Mouse (Mus musculus) inflammation-experienced regulatory T-cells (primary cell): ENCODE results near the gene Ncf1. TPM values are rescaled to one million over a fixed set of nuclear protein-coding genes. Genes with fewer than 3 reads are reported as not detected.

Experiments
- polyA plus RNA-seq, 2 experiments: library from polyadenylated mRNA; unstranded; fragments of 100-300 nt; shearing (Covaris generic); gene quantifications; one replicate each; pipeline ENCODE4 v1.2.1; 2017

Gene Ncf1
- 1 to 10 TPM; 5.3 to 7.0 TPM for polyA plus RNA-seq

DNA sequence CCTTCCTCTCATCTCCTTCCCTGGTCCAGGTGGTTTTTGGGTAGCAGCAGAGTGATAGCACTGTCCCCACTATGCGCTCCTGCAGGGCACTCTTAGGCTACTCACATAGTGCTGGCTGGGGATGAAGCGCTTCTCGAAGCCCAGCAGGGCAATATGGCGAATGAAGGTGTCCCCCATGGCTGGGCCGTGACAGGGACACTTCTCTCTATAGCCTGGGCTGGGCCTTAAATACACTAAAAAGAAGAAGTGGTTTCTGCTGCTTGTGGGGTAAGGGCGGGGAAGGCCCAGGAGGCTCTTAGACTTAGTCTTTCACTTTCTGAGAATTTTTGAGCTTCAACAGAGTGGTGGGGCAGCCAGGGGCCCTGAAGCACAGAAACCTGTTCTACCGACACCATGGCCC is at the start of gene Ncf1:
TSS of gene Ncf1 (minus strand) at position 235 of the 400 bp plus-strand sequence.

GRCm38 (mm10) chr5:134183880-134184808 is 45.3 kb downstream of the Ncf1 start, which contains the start of gene Gtf2ird2:
Gene Gtf2ird2, plus strand, starts transcription at chr5:134184019.

DNA sequence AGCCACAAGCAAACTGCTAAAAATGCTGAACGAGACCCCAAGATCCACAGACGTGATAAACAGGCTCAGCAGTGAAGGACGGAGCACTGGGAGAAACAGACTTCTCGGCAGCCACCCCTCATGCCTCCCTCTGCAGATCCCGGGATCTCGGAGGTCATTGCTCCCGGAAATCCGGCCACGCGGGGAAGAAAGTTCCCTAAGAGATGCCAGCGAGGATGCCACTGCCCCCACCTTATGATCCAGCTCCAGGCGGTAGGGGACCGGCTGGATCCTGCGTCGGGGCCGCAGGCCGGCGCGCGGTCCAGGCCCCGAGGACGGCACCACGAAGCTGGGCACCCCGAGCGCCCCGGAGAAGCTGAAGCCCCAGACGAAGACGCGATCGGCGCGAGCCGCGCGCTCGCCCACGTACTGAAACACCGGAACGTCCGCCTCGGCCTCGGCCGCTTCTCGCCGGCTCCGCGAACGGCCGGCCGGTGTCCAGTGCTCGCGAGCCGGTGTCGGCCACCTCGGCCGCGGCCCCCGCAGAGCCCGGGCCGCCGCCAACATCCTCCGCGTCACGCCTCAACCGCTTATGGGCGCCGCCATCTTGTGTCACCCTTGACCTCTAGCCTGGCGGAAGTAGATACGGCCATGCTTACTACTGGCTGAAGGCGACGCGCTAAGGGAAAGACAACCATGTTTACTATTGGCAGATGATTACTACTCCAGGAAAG is 53.1 kb downstream of the Ncf1 start, which contains the start of gene Rcc1l:
TSS of gene Rcc1l (minus strand) at position 606 of the 713 bp plus-strand sequence.

Other genes starting within 250 kb of the Ncf1 start
- gene Castor2, start 129.9 kb downstream of the Ncf1 start, polyA plus RNA-seq, result 10 to 100 TPM in 1 of 2 experiments, 1 to 10 TPM in 1; 9.1 to 10.8 TPM
- 10 to 100 TPM; 15.6 to 23.6 TPM for gene Rcc1l, start 52.9 kb downstream of the Ncf1 start, polyA plus RNA-seq
- 10 to 100 TPM; 10.6 to 13.2 TPM for gene Gtf2ird2, start 45.6 kb downstream of the Ncf1 start, polyA plus RNA-seq
- gene Gtf2i, start 85.1 kb upstream of the Ncf1 start, polyA plus RNA-seq, result 100 to 1,000 TPM in 1 of 2 experiments, 10 to 100 TPM in 1; 76.3 to 165 TPM
- 10 to 100 TPM; 16.5 to 17.4 TPM for gene Gtf2ird1, start 227.1 kb upstream of the Ncf1 start, polyA plus RNA-seq